9 mouse cellular contexts compared by ENCODE assay signal in the genomic region with DNA sequence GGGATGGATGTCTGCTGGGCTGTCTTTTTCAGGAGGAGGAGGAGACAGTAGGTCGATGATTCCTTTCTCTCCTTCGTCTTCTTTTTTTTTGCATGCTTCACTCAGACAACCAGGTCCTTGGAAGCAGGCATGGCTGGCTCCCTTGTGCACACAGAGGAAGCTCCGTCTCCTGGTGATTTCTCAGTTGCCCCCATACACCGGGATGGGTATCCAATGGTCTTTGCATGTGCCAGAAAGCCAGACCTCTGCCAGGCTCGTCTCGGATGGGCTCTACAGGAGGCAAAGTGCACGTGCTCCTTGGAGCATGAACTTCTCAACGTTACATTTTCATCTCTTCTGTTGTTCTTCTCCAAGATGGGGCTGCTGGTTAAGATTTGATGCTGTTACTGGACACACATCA.
DNase-seq lines count a peak whose midpoint lies in the region; ATAC-seq and TF ChIP-seq lines count a peak whose summit lies in the region.
"Had no signal": no experiment of that assay in that cellular context is flagged by ENCODE, and none has a peak within 500 bp of the region (broad histone marks: within the 10 kb centered on the region; RNA-seq: fewer than 3 reads in every experiment).

No protein-coding gene starts in this region.

- peak overlapping the region; percentile 26; the same call in 1 of the 2 replicates for H3K27ac ChIP-seq in limb, embryonic 10.5 days
- no peak overlapping the region for H3K27ac ChIP-seq in stomach, postnatal 0 days (replicated peaks)

- ATAC-seq in stomach, postnatal 0 days (ENCODE audit: low FRiP score, low TSS enrichment) = peak; percentile 14; the same call in 1 of the 2 replicates
- ATAC-seq in megakaryocyte progenitor cell, adult 5-6 weeks (replicated peaks; ENCODE audit: poor library complexity) = no peak

- H3K27me3 ChIP-seq in limb, embryonic 10.5 days (ENCODE audit: low read depth, poor library complexity, severe bottlenecking) = 0 out of 2 replicates have a peak, but pooled peaks cover 10% of the 10 kb centered on the region
- H3K27me3 ChIP-seq in stomach, postnatal 0 days (ENCODE audit: control insufficient read depth, insufficient read depth, low read length) = peaks cover 5% of the 10 kb centered on the region; the same call in 1 of the 2 replicates

- no peak for TF ChIP-seq CTCF in stomach, postnatal 0 days (IDR thresholded peaks at IDR 0.05; ENCODE audit: low read depth)

- peak; percentile 78 for DNase-seq in heart, adult 11 months
- no peak for DNase-seq in heart, postnatal 4 days
- peak; percentile 18 for DNase-seq in right cerebral cortex, adult 18-20 months
- no peak for DNase-seq in right cerebral cortex, postnatal 14 days
- DNase-seq in limb, embryonic 10.5 days (ENCODE audit: low spot score) = no peak
- DNase-seq in stomach, postnatal 0 days (ENCODE audit: low spot score) = no peak
- no peak for DNase-seq in layer of hippocampus, postnatal 25 days (ENCODE audit: extremely low spot score in 1 of 2, low spot score in 1 of 2)

- H3K9me3 ChIP-seq in limb, embryonic 10.5 days (replicated peaks) = no peaks in the 10 kb centered on the region
- no peaks in the 10 kb centered on the region for H3K9me3 ChIP-seq in stomach, postnatal 0 days (ENCODE audit: control insufficient read depth, low read length)

- no peak overlapping the region for H3K9ac ChIP-seq in stomach, postnatal 0 days (ENCODE audit: low read length)

- peak overlapping the region; percentile 22; the same call in 1 of the 2 replicates for H3K4me3 ChIP-seq in limb, embryonic 10.5 days
- H3K4me3 ChIP-seq in stomach, postnatal 0 days (ENCODE audit: low read depth, low read length) = no peak overlapping the region
- H3K4me3 ChIP-seq: erythroblast, embryonic 14.5 days had no signal

- H3K4me1 ChIP-seq in limb, embryonic 10.5 days = peaks cover 18% of the 10 kb centered on the region
- H3K4me1 ChIP-seq in stomach, postnatal 0 days (replicated peaks; ENCODE audit: control insufficient read depth, insufficient read depth) = no peaks in the 10 kb centered on the region

- no peak for TF ChIP-seq EP300 in stomach, postnatal 0 days (optimal IDR thresholded peaks at IDR 0.05)

- no peaks in the 10 kb centered on the region for H3K36me3 ChIP-seq in limb, embryonic 10.5 days
- H3K36me3 ChIP-seq in stomach, postnatal 0 days (ENCODE audit: control insufficient read depth, insufficient read depth, low read length) = no peaks in the 10 kb centered on the region

- 38% methylated on average over 8 of the region's 8 CpGs for WGBS in limb, embryonic 10.5 days
- WGBS in stomach, postnatal 0 days = 34% methylated on average over 8 of the region's 8 CpGs

- H3K4me2 ChIP-seq in stomach, postnatal 0 days (replicated peaks; ENCODE audit: low read depth) = 0 out of 2 replicates have a peak overlapping the region, but pooled peaks have one; percentile 31

Comparison
In these comparisons a context has a peak if more than half of its experiments do, and no peak if none do; other contexts are left out.
1. DNase-seq: peak in heart, adult 11 months (single experiment) and right cerebral cortex, adult 18-20 months (single experiment); none in heart, postnatal 4 days (single experiment), right cerebral cortex, postnatal 14 days (single experiment), limb, embryonic 10.5 days (single experiment), stomach, postnatal 0 days (single experiment) and layer of hippocampus, postnatal 25 days (0 of 2).